Mouse (Mus musculus): ENCODE data around the gene Eif1. TPM values are rescaled to one million over a fixed set of nuclear protein-coding genes. Genes with fewer than 3 reads are reported as not detected.

The Eif1 gene
- polyA plus RNA-seq, 1 experiment from 2014 or later: 1,407 TPM

Other genes with a start within 250 kb of the Eif1 start
- gene Krt32, start 231.7 kb upstream of the Eif1 start, polyA plus RNA-seq (2016; fragmentation: Nextera tagmentation; extraction: Ambion mirVana): not detected in 2 replicates
- 0.28 and 0.70 TPM in 2 replicates for gene Krt35, start 223.6 kb upstream of the Eif1 start, polyA plus RNA-seq (2016; fragmentation: Nextera tagmentation; extraction: Ambion mirVana)
- gene Krt36, start 214.3 kb upstream of the Eif1 start, polyA plus RNA-seq (2016; fragmentation: Nextera tagmentation; extraction: Ambion mirVana): 0.13 and 0.16 TPM in 2 replicates
- not detected in 2 replicates for gene Krt13, start 198.3 kb upstream of the Eif1 start, polyA plus RNA-seq (2016; fragmentation: Nextera tagmentation; extraction: Ambion mirVana)
- 42.4 and 61.2 TPM in 2 replicates for gene Krt15, start 184.0 kb upstream of the Eif1 start, polyA plus RNA-seq (2016; fragmentation: Nextera tagmentation; extraction: Ambion mirVana)
- gene Krt19, start 171.2 kb upstream of the Eif1 start, polyA plus RNA-seq (2016; fragmentation: Nextera tagmentation; extraction: Ambion mirVana): 8.4 and 8.7 TPM in 2 replicates
- gene Krt9, start 126.6 kb upstream of the Eif1 start, polyA plus RNA-seq (2016; fragmentation: Nextera tagmentation; extraction: Ambion mirVana): not detected in 2 replicates
- 144 and 160 TPM in 2 replicates for gene Krt14, start 112.3 kb upstream of the Eif1 start, polyA plus RNA-seq (2016; fragmentation: Nextera tagmentation; extraction: Ambion mirVana)
- not detected in 2 replicates for gene Krt16, start 71.0 kb upstream of the Eif1 start, polyA plus RNA-seq (2016; fragmentation: Nextera tagmentation; extraction: Ambion mirVana)
- gene Krt17, start 58.9 kb upstream of the Eif1 start, polyA plus RNA-seq (2016; fragmentation: Nextera tagmentation; extraction: Ambion mirVana): 41.6 and 47.9 TPM in 2 replicates
- not detected in 2 replicates for gene Krt42, start 50.0 kb upstream of the Eif1 start, polyA plus RNA-seq (2016; fragmentation: Nextera tagmentation; extraction: Ambion mirVana)
- gene Gast, start 14.5 kb downstream of the Eif1 start, polyA plus RNA-seq (2016; fragmentation: Nextera tagmentation; extraction: Ambion mirVana): not detected in 2 replicates
- gene Hap1, start 36.2 kb downstream of the Eif1 start, polyA plus RNA-seq (2016; fragmentation: Nextera tagmentation; extraction: Ambion mirVana): 1.5 and 2.1 TPM in 2 replicates
- gene Jup, start 77.9 kb downstream of the Eif1 start, polyA plus RNA-seq (2016; fragmentation: Nextera tagmentation; extraction: Ambion mirVana): 44.1 and 49.3 TPM in 2 replicates
- 54.3 and 58.3 TPM in 2 replicates for gene P3h4, start 95.0 kb downstream of the Eif1 start, polyA plus RNA-seq (2016; fragmentation: Nextera tagmentation; extraction: Ambion mirVana)
- 101 and 118 TPM in 2 replicates for gene Fkbp10, start 95.8 kb downstream of the Eif1 start, polyA plus RNA-seq (2016; fragmentation: Nextera tagmentation; extraction: Ambion mirVana)
- gene Nt5c3b, start 121.9 kb downstream of the Eif1 start, polyA plus RNA-seq (2016; fragmentation: Nextera tagmentation; extraction: Ambion mirVana): 173 and 183 TPM in 2 replicates
- 1.0 and 1.1 TPM in 2 replicates for gene Klhl10, start 122.0 kb downstream of the Eif1 start, polyA plus RNA-seq (2016; fragmentation: Nextera tagmentation; extraction: Ambion mirVana)
- gene Klhl11, start 152.9 kb downstream of the Eif1 start, polyA plus RNA-seq (2016; fragmentation: Nextera tagmentation; extraction: Ambion mirVana): 14.1 and 15.4 TPM in 2 replicates
- 186 and 196 TPM in 2 replicates for gene Acly, start 208.1 kb downstream of the Eif1 start, polyA plus RNA-seq (2016; fragmentation: Nextera tagmentation; extraction: Ambion mirVana)
- 1.2 and 1.4 TPM in 2 replicates for gene Ttc25, start 225.7 kb downstream of the Eif1 start, polyA plus RNA-seq (2016; fragmentation: Nextera tagmentation; extraction: Ambion mirVana)

All from limb, embryonic 12.5 days (tissue).